Comparison of ENCODE assay signal across 11 mouse cellular contexts in genomic region chr11:53546271-53546670, GRCm38 (mm10). TPM values are rescaled to one million over a fixed set of nuclear protein-coding genes. Genes with fewer than 3 reads are reported as not detected.
DNase-seq lines count a peak whose midpoint lies in the region; ATAC-seq and TF ChIP-seq lines count a peak whose summit lies in the region.
"Had no signal": no experiment of that assay in that cellular context is flagged by ENCODE, and none has a peak within 500 bp of the region (broad histone marks: within the 10 kb centered on the region; RNA-seq: fewer than 3 reads in every experiment).

No protein-coding gene starts in this region.

- H3K4me2 ChIP-seq in forebrain, postnatal 0 days (ENCODE audit: low read depth), result no peak overlapping the region
- H3K4me2 ChIP-seq in forebrain, embryonic 12.5 days, result no peak overlapping the region
- H3K4me2 ChIP-seq in limb, embryonic 13.5 days (replicated peaks), result no peak overlapping the region
- H3K4me2 ChIP-seq: stomach, embryonic 15.5 days had no signal

- no peak overlapping the region for H3K27ac ChIP-seq in forebrain, postnatal 0 days (ENCODE audit: low read depth, low read length)
- H3K27ac ChIP-seq in forebrain, embryonic 12.5 days, result no peak overlapping the region
- no peak overlapping the region for H3K27ac ChIP-seq in limb, embryonic 13.5 days
- no peak overlapping the region for H3K27ac ChIP-seq in limb, embryonic 10.5 days
- H3K27ac ChIP-seq: kidney, postnatal 0 days; stomach, embryonic 15.5 days had no signal

- DNase-seq in forebrain, postnatal 0 days, result no peak
- DNase-seq in limb, embryonic 10.5 days (ENCODE audit: low spot score), result no peak
- DNase-seq in cerebellum, adult 18-20 months, result peak; percentile 60 to 63
- DNase-seq in gastrocnemius, postnatal 25 days, result peak; percentile 41
- DNase-seq in heart, postnatal 14 days, result no peak

- no peaks in the 10 kb centered on the region for H3K4me1 ChIP-seq in forebrain, postnatal 0 days (ENCODE audit: insufficient read depth)
- no peaks in the 10 kb centered on the region for H3K4me1 ChIP-seq in forebrain, embryonic 12.5 days
- peaks cover 23% of the 10 kb centered on the region for H3K4me1 ChIP-seq in limb, embryonic 13.5 days
- H3K4me1 ChIP-seq in limb, embryonic 10.5 days, result peaks cover 28% of the 10 kb centered on the region
- H3K4me1 ChIP-seq: stomach, embryonic 15.5 days had no signal

- H3K4me3 ChIP-seq in forebrain, postnatal 0 days (ENCODE audit: low read depth, low read length), result no peak overlapping the region
- no peak overlapping the region for H3K4me3 ChIP-seq in forebrain, embryonic 12.5 days (replicated peaks)
- H3K4me3 ChIP-seq in limb, embryonic 13.5 days, result no peak overlapping the region
- no peak overlapping the region for H3K4me3 ChIP-seq in limb, embryonic 10.5 days
- H3K4me3 ChIP-seq: stomach, embryonic 15.5 days had no signal

- peak; percentile 25; the same call in 1 of the 2 replicates for ATAC-seq in forebrain, postnatal 0 days
- no peak for ATAC-seq in forebrain, embryonic 12.5 days (ENCODE audit: low FRiP score)
- no peak for ATAC-seq in limb, embryonic 13.5 days (ENCODE audit: low FRiP score, low read depth)
- ATAC-seq in CD4-positive, CD25-positive, alpha-beta regulatory T cell, adult 4 months, result no peak
- ATAC-seq: activated CD4-positive, CD25-positive, alpha-beta regulatory T cell, adult 4 months had no signal

- H3K36me3 ChIP-seq in forebrain, postnatal 0 days (ENCODE audit: insufficient read depth), result peaks cover 6% of the 10 kb centered on the region
- 0 out of 2 replicates have a peak, but pooled peaks cover 2% of the 10 kb centered on the region for H3K36me3 ChIP-seq in forebrain, embryonic 12.5 days (replicated peaks)
- H3K36me3 ChIP-seq in limb, embryonic 13.5 days, result peaks cover 24% of the 10 kb centered on the region
- peaks cover 6% of the 10 kb centered on the region; the same call in 1 of the 2 replicates for H3K36me3 ChIP-seq in limb, embryonic 10.5 days

- H3K9me3 ChIP-seq in forebrain, postnatal 0 days (ENCODE audit: low read length), result no peaks in the 10 kb centered on the region
- no peaks in the 10 kb centered on the region for H3K9me3 ChIP-seq in forebrain, embryonic 12.5 days
- no peaks in the 10 kb centered on the region for H3K9me3 ChIP-seq in limb, embryonic 13.5 days
- H3K9me3 ChIP-seq in limb, embryonic 10.5 days (replicated peaks), result no peaks in the 10 kb centered on the region
- H3K9me3 ChIP-seq: stomach, embryonic 15.5 days had no signal

- TF ChIP-seq CTCF in forebrain, postnatal 0 days (IDR thresholded peaks at IDR 0.05; ENCODE audit: low read depth), result no peak

- WGBS in forebrain, postnatal 0 days, result 38% methylated on average over 6 of the region's 6 CpGs
- WGBS in forebrain, embryonic 12.5 days, result 66% methylated on average over 6 of the region's 6 CpGs
- 32% methylated on average over 6 of the region's 6 CpGs for WGBS in limb, embryonic 13.5 days
- 57% methylated on average over 6 of the region's 6 CpGs for WGBS in limb, embryonic 10.5 days

- no peaks in the 10 kb centered on the region for H3K27me3 ChIP-seq in forebrain, postnatal 0 days (ENCODE audit: insufficient read depth, low read length)
- no peaks in the 10 kb centered on the region for H3K27me3 ChIP-seq in forebrain, embryonic 12.5 days
- H3K27me3 ChIP-seq in limb, embryonic 13.5 days, result no peaks in the 10 kb centered on the region
- no peaks in the 10 kb centered on the region for H3K27me3 ChIP-seq in limb, embryonic 10.5 days (ENCODE audit: low read depth, poor library complexity, severe bottlenecking)
- H3K27me3 ChIP-seq: stomach, embryonic 15.5 days had no signal

- H3K9ac ChIP-seq in forebrain, postnatal 0 days, result no peak overlapping the region
- H3K9ac ChIP-seq in forebrain, embryonic 12.5 days, result no peak overlapping the region
- H3K9ac ChIP-seq in limb, embryonic 13.5 days, result 0 out of 2 replicates have a peak overlapping the region, but pooled peaks have one; percentile 1
- H3K9ac ChIP-seq: stomach, embryonic 15.5 days had no signal

- intact Hi-C loops in heart, postnatal 14 days (cut with DNase I), result no loop called here

RNA-seq across cellular contexts. Expression of gene Kif3a, which starts 20.9 kb away (rescaled TPM):
- total RNA-seq in forebrain, postnatal 0 days (2014; rRNA removed), result 103 and 118 TPM in 2 replicates
- 241 and 330 TPM in 2 replicates for polyA plus RNA-seq in forebrain, postnatal 0 days (2015; fragmentation: Nextera tagmentation; extraction: Ambion mirVana)
- polyA plus RNA-seq in forebrain, embryonic 12.5 days (2016; fragmentation: Nextera tagmentation; extraction: Ambion mirVana), result 120 and 145 TPM in 2 replicates
- polyA plus RNA-seq in limb, embryonic 13.5 days (2015; fragmentation: Nextera tagmentation; extraction: Ambion mirVana), result 105 and 112 TPM in 2 replicates
- polyA plus RNA-seq in limb, embryonic 10.5 days (2016; fragmentation: Nextera tagmentation; extraction: Ambion mirVana), result 52.0 and 69.4 TPM in 2 replicates
- 1 to 10 TPM; 4.0 to 5.3 TPM for total RNA-seq in gastrocnemius, postnatal 25 days (2021)
- 1 to 10 TPM; 9.6 to 9.9 TPM for total RNA-seq in heart, postnatal 14 days (2021)
- polyA plus RNA-seq in CD4-positive, CD25-positive, alpha-beta regulatory T cell, adult 4 months (2017; shearing (Covaris generic)), result 1 to 10 TPM; 8.1 to 8.7 TPM

RNA-seq across cellular contexts. Expression of gene Sept8, which starts 27.2 kb away (rescaled TPM):
- total RNA-seq in forebrain, postnatal 0 days (2014; rRNA removed), result 37.2 and 40.9 TPM in 2 replicates
- 13.5 and 18.2 TPM in 2 replicates for polyA plus RNA-seq in forebrain, postnatal 0 days (2015; fragmentation: Nextera tagmentation; extraction: Ambion mirVana)
- 22.5 and 23.7 TPM in 2 replicates for polyA plus RNA-seq in forebrain, embryonic 12.5 days (2016; fragmentation: Nextera tagmentation; extraction: Ambion mirVana)
- 39.2 and 42.5 TPM in 2 replicates for polyA plus RNA-seq in limb, embryonic 13.5 days (2015; fragmentation: Nextera tagmentation; extraction: Ambion mirVana)
- polyA plus RNA-seq in limb, embryonic 10.5 days (2016; fragmentation: Nextera tagmentation; extraction: Ambion mirVana), result 18.6 and 22.8 TPM in 2 replicates
- 10 to 100 TPM; 14.5 to 16.8 TPM for total RNA-seq in gastrocnemius, postnatal 25 days (2021)
- 10 to 100 TPM; 42.1 TPM for total RNA-seq in heart, postnatal 14 days (2021)
- polyA plus RNA-seq in CD4-positive, CD25-positive, alpha-beta regulatory T cell, adult 4 months (2017; shearing (Covaris generic)), result 1 to 10 TPM in 1 of 2 experiments, under 1 TPM in 1; 0.95 to 1.0 TPM

Comparison
In these comparisons a context has a peak if more than half of its experiments do, and no peak if none do; other contexts are left out.
1. DNase-seq: peak in cerebellum, adult 18-20 months (2 of 2) and gastrocnemius, postnatal 25 days (single experiment); none in forebrain, postnatal 0 days (single experiment), limb, embryonic 10.5 days (single experiment) and heart, postnatal 14 days (0 of 2).